Mouse (Mus musculus) lung, postnatal 14 days (tissue): ENCODE data around the gene Fiz1.
"Not testable (repeated sequence)": the region's sequence is repeated elsewhere in the genome, so short reads cannot be mapped to it uniquely, and the experiment has no call there.

Experiments used
- DNase-seq: peaks from one replicate; pipeline ENCODE4 v3.0.0; 2021

The Fiz1 gene

GRCm38 (mm10) chr7:5037026-5037425 is 22.5 kb upstream of the Fiz1 start:
- no peak for DNase-seq

GRCm38 (mm10) chr7:5036136-5036535 is 21.6 kb upstream of the Fiz1 start:
- no peak for DNase-seq

DNA sequence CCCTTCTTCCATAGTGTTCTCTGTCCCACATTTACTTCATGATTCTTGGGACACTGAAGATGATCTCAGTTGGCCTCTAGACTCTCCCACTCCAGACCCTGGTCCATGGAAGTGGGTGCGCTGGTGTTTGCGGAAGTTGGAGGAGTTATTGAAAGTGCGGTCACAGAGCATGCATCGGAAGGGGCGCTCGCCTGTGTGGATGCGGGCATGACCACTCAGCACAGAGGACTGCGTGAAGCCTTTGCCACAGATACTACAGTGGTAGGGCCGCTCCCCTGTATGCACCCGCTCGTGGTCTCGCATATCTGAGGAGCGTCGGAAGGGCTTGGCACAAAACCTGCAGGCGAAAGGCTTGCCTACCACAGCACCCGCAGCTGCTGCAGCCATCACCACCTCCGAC is 21.1 kb upstream of the Fiz1 start:
- DNase-seq: no peak

GRCm38 (mm10) chr7:5033818-5034217 is 19.3 kb upstream of the Fiz1 start, which contains the start of gene 4632433K11Rik:
Gene 4632433K11Rik, plus strand, starts transcription at chr7:5034118.
- no peak for DNase-seq

DNA sequence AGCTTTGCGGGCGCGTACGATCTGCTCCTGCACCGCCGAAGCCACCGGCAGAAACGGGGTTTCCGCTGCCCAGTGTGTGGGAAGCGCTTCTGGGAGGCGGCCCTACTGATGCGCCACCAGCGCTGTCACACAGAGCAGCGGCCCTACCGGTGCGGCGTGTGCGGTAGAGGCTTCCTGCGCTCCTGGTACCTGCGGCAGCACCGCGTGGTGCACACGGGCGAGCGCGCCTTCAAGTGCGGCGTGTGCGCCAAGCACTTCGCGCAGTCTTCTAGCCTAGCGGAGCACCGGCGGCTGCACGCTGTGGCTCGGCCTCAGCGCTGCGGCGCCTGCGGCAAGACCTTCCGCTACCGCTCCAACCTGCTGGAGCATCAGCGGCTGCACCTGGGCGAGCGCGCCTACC is 17.0 kb upstream of the Fiz1 start:
- no peak for DNase-seq

DNA sequence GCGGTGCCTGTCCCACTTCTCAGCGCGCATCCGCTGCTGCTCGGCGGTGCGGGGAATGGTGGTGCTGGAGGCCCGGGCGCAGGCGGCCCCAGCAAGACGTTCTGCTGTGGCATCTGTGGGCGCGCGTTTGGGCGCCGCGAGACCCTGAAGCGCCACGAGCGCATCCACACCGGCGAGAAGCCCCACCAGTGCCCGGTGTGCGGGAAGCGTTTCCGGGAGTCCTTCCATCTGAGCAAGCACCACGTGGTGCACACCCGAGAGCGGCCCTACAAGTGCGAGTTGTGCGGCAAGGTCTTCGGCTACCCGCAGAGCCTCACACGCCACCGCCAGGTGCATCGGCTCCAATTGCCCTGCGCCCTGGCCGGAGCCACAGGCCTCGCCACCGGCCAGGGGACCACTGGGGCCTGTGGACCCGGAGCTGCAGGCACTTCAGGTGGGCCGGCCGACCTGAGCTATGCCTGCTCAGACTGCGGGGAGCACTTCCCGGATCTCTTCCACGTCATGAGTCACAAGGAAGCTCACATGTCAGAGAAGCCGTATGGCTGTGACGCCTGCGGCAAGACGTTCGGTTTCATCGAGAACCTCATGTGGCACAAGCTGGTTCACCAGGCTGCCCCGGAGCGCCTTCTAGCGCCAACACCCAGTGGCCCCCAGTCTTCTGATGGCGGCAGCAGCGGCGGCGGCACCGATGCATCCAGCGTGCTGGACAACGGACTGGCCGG is 16.2 kb upstream of the Fiz1 start:
- DNase-seq: no peak

- DNase-seq: no peak
These were observed 15.4 kb upstream of the Fiz1 start for GRCm38 (mm10) chr7:5029946-5030345.

- no peak for DNase-seq
These were observed 15.0 kb upstream of the Fiz1 start for GRCm38 (mm10) chr7:5029543-5029942.

- no peak for DNase-seq
These were observed 6.7 kb upstream of the Fiz1 start for GRCm38 (mm10) chr7:5021197-5021596.

- DNase-seq: peak; percentile 24
These were observed 6.2 kb upstream of the Fiz1 start for GRCm38 (mm10) chr7:5020685-5021084.

DNA sequence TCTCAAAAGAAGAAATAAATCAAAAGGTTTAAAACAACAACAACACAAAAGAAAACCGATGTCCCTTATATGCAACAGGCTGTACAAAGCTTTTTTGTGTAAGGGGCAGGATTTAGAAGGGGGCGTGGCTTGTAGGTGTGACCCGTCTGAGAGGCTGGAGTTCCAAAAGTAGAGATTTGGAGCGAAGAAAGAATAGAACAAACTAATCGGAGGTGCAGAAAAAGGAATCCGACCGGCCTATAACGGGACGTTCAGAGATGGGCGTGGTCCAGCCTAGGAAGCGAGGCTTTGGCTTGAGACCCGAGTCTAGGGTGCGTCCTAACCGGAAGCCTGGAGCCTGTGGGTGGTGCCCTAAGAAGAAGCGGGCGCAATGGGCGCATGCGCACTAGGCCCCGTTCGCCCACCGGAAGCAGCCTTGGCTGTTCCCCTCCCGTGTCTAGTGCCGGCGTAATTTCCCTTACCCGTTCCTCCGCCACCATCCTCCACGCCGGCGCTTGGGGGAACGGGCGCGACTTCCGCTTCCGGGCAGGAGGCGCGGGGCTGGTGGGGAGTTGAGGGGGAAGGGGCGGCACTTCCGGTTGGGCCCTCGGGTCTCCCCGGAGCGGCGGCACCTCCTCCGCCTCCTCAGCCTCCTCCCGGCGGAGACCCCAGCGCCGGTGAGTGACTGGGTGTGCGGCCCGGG is 5.6 kb upstream of the Fiz1 start, which contains the start of the genes Zfp865 and Ccdc106:
Gene Zfp865, plus strand, starts transcription at position 377 of the 682 bp plus-strand sequence.
Gene Ccdc106, plus strand, starts transcription at position 554 of the 682 bp plus-strand sequence.
- peak; percentile 99 for DNase-seq

GRCm38 (mm10) chr7:5019576-5019975 is 5.1 kb upstream of the Fiz1 start:
- not testable (repeated sequence) for DNase-seq

- no peak for DNase-seq
These were observed 3.4 kb upstream of the Fiz1 start for GRCm38 (mm10) chr7:5017931-5018330.

GRCm38 (mm10) chr7:5017352-5017751 is 2.9 kb upstream of the Fiz1 start:
- no peak for DNase-seq

DNA sequence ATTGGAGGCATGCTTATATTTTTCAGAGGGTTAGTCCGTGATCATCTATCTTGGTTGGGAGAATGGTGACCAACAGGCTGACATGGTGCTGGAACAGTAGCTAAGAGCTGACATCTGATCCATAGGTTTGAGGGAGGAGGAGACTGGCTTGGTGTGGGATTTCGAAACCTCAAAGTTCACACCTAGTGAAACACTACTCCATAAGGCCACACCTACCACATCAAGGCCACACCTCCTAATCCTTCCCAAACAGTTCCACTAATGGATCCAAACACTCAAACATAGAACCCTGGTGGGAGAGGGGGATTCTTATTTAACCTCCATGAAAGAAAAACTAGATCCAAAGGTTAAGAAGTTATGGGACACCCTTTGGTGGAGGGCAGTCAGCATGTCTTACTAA is 2.4 kb upstream of the Fiz1 start:
- no peak for DNase-seq

DNA sequence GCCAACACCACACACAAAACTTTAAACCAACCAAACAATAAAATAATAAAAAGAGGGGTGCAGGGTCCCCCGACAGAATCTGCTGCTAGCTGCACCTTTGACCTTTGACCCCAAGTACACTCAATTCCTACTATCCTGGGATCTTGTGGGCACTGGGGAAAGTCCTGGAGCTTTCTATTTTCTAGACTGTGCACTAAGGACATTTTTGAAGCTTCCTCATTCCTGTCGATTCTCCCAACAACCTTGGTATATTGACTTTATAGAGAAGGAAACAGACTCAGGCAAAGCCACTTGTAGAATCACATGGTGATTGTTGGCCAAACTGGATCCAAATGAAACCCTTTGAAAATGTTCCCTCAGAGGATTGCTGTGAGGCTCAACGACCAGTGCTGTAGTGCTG is 1.6 kb upstream of the Fiz1 start:
- DNase-seq: no peak

GRCm38 (mm10) chr7:5015118-5016001 is 863 bp upstream of the Fiz1 start, which contains the start of gene Gm44973:
Gene Gm44973, plus strand, starts transcription at chr7:5015496.
- DNase-seq: peak; percentile 96

GRCm38 (mm10) chr7:5012681-5013513 is 1.6 kb downstream of the Fiz1 start:
- no peak for DNase-seq

DNA sequence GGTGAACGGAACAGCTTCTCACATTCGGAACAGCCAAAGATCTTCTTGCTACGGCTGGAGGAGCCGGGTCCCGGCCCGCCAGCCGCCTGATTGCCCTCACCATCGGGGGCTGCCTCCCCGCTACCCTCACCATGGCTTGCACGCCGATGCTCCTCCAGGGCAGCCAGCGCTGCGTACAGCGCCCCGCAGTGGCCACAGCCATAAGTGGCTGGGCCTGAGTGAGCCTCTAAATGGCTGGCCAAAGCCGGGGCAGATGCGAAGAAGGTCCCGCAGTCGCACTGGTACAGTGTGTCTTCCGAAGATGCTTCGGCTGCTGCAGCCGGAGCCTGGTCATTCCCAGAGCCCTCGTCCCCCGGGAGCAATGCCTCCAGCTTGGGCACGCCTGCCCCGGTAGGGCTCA is 6.3 kb downstream of the Fiz1 start:
- DNase-seq: no peak

GRCm38 (mm10) chr7:5002876-5003275 is 11.6 kb downstream of the Fiz1 start:
- not testable (repeated sequence) for DNase-seq

DNA sequence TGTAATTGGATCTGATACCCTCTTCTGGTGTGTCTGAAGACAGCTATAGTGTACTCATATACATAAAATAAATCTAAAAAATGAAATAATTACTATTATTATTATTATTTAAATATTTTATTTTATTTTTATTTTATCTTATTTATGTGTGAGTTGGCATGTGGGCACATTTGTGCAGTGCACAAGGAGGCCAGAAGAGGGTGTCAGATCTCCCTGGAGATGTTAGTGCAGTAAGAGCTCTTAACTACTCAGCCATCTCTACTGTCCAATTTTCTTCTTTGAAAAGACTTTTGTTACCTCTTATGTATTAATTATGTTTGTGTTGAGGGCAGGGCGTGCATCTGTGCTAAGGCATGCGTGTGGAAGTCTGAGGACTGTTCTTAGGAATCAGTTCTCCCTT is 14.6 kb downstream of the Fiz1 start:
- DNase-seq: peak; percentile 42

DNA sequence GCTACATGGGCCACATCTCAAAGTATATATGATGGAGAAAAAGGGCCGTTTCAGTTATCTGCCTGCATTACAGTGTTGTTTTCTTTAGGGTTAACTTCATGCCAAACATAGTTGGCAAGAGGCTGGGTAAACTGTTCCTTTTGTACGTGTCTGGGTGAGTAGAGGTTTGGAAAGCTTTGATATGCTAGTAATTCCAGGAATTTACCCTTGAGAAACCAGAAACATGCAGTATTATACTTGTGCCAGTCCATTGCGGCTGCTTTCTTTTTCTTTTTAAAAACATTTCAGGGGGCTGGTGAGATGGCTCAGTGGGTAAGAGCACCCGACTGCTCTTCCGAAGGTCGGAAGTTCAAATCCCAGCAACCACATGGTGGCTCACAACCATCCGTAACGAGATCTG is 17.6 kb downstream of the Fiz1 start:
- DNase-seq: no peak
